Comparison of ENCODE assay signal across 8 mouse cellular contexts in genomic region chr3:57576056-57576824, GRCm38 (mm10). TPM values are rescaled to one million over a fixed set of nuclear protein-coding genes. Genes with fewer than 3 reads are reported as not detected.
DNase-seq lines count a peak whose midpoint lies in the region; ATAC-seq and TF ChIP-seq lines count a peak whose summit lies in the region.

No protein-coding gene starts in this region.

- TF ChIP-seq POLR2A in cortical plate, adult 2 months (IDR thresholded peaks at IDR 0.05; ENCODE audit: extremely low read depth, insufficient read depth, low read length): no peak

- H3K4me1 ChIP-seq in cortical plate, adult 2 months (ENCODE audit: control insufficient read depth, insufficient read depth, low read length): no peaks in the 10 kb centered on the region
- H3K4me1 ChIP-seq in liver, embryonic 12.5 days: no peaks in the 10 kb centered on the region
- H3K4me1 ChIP-seq in neural tube, embryonic 12.5 days: peaks cover 12% of the 10 kb centered on the region

- 2% methylated on average over 35 of the region's 35 CpGs for WGBS in liver, embryonic 12.5 days (ENCODE audit: insufficient replicate concordance)
- under 1% methylated on average over 35 of the region's 35 CpGs for whole genome bisulfite sequencing in neural tube, embryonic 12.5 days

- peak; percentile 48 for ATAC-seq in liver, embryonic 12.5 days
- ATAC-seq in neural tube, embryonic 12.5 days (ENCODE audit: low FRiP score, low read depth): peak; percentile 64

- peak; percentile 59 for TF ChIP-seq CTCF in layer of hippocampus, adult 2 months (conservative IDR thresholded peaks at IDR 0.05)
- TF ChIP-seq CTCF in cortical plate, adult 2 months (IDR thresholded peaks at IDR 0.05; ENCODE audit: extremely low read depth, insufficient read depth, low read length): no peak

- H3K36me3 ChIP-seq in liver, embryonic 12.5 days: no peaks in the 10 kb centered on the region
- no peaks in the 10 kb centered on the region for H3K36me3 ChIP-seq in neural tube, embryonic 12.5 days

- no peak for DNase-seq in layer of hippocampus, adult 2 months (ENCODE audit: low spot score in 2 of 2)
- DNase-seq in layer of hippocampus, adult 9-11 months: no peak
- peak; percentile 74 for DNase-seq in gastrocnemius, postnatal 10 days
- peak; percentile 16 for DNase-seq in hindlimb bud, embryonic 11.5 days (ENCODE audit: extremely low spot score, low read depth, low spot score)
- peak; percentile 57 to 72 for DNase-seq in urinary bladder, postnatal 4 days (ENCODE audit: low spot score in 2 of 2)

- H3K27ac ChIP-seq in layer of hippocampus, adult 2 months: peak overlapping the region; percentile 79
- H3K27ac ChIP-seq in cortical plate, adult 2 months (ENCODE audit: insufficient read depth, low read length): peak overlapping the region; percentile 90
- peak overlapping the region; percentile 49; the same call in 1 of the 2 replicates for H3K27ac ChIP-seq in liver, embryonic 12.5 days
- no peak overlapping the region for H3K27ac ChIP-seq in neural tube, embryonic 12.5 days

- H3K4me3 ChIP-seq in layer of hippocampus, adult 2 months: peak overlapping the region; percentile 73
- H3K4me3 ChIP-seq in cortical plate, adult 2 months (ENCODE audit: insufficient read depth, low read length): peak overlapping the region; percentile 29
- H3K4me3 ChIP-seq in liver, embryonic 12.5 days: peak overlapping the region; percentile 66
- H3K4me3 ChIP-seq in neural tube, embryonic 12.5 days: peak overlapping the region; percentile 78

- H3K27me3 ChIP-seq in liver, embryonic 12.5 days (replicated peaks): peaks cover 48% of the 10 kb centered on the region
- no peaks in the 10 kb centered on the region for H3K27me3 ChIP-seq in neural tube, embryonic 12.5 days (replicated peaks)

- H3K4me2 ChIP-seq in liver, embryonic 12.5 days: peak overlapping the region; percentile 83
- peak overlapping the region; percentile 91 for H3K4me2 ChIP-seq in neural tube, embryonic 12.5 days (replicated peaks)

- peak overlapping the region; percentile 64 for H3K9ac ChIP-seq in liver, embryonic 12.5 days
- peak overlapping the region; percentile 82 for H3K9ac ChIP-seq in neural tube, embryonic 12.5 days

- no peaks in the 10 kb centered on the region for H3K9me3 ChIP-seq in liver, embryonic 12.5 days (replicated peaks)
- H3K9me3 ChIP-seq in neural tube, embryonic 12.5 days: no peaks in the 10 kb centered on the region

RNA-seq across cellular contexts. Expression of gene Wwtr1, which starts 0.5 kb away (rescaled TPM):
- 10 to 100 TPM; 12.7 to 12.9 TPM for total RNA-seq in layer of hippocampus, adult 2 months (2021)
- 11.0 and 11.6 TPM in 2 replicates for polyA plus RNA-seq in cortical plate, adult 2 months (2012; rRNA removed)
- total RNA-seq in gastrocnemius, postnatal 10 days (2021): 10 to 100 TPM; 49.1 to 52.7 TPM
- 2.0 TPM in 2 replicates for polyA plus RNA-seq in liver, embryonic 12.5 days (2016; fragmentation: Nextera tagmentation; extraction: Ambion mirVana)
- polyA plus RNA-seq in neural tube, embryonic 12.5 days (2016; fragmentation: Nextera tagmentation; extraction: Ambion mirVana): 11.0 and 12.9 TPM in 2 replicates

Comparison
In these comparisons a context has a peak if more than half of its experiments do, and no peak if none do; other contexts are left out.
1. DNase-seq: peak in gastrocnemius, postnatal 10 days (single experiment), hindlimb bud, embryonic 11.5 days (single experiment) and urinary bladder, postnatal 4 days (2 of 2); none in layer of hippocampus, adult 2 months (0 of 2) and layer of hippocampus, adult 9-11 months (single experiment).
2. Peak in every context shown above with its lines, with median percentiles within 50 percentile points of each other: H3K4me3 ChIP-seq.